Mouse (Mus musculus) embryonic stem cell, embryonic (primary cell): ENCODE measurements at regions not wholly inside any gene's neighbourhood (a gene's known extent, or its start where the extent isn't known, plus 50 kb on each side); places are given as distances from the start of the nearest gene placed in this dataset.

Experiments
- CTCF ChIA-PET, 4 experiments: fragments of 300-600 bp in 2 of 4; fragments of 350-600 bp in 2 of 4; sonication (Branson Sonifier 250); formaldehyde crosslinking; loops; one replicate each; lab custom pipeline; 2022; ENCODE audit warnings: inconsistent platforms in 2 of 4; lab: Charles Lee
- POLR2A ChIA-PET, 4 experiments: fragments of 300-600 bp in 2 of 4; fragments of 350-600 bp in 2 of 4; sonication (Branson Sonifier 250); formaldehyde crosslinking; loops; one replicate each; lab custom pipeline; 2022; ENCODE audit warnings: antibody characterized with exemption in 4 of 4, inconsistent platforms in 1 of 4; lab: Charles Lee

DNA sequence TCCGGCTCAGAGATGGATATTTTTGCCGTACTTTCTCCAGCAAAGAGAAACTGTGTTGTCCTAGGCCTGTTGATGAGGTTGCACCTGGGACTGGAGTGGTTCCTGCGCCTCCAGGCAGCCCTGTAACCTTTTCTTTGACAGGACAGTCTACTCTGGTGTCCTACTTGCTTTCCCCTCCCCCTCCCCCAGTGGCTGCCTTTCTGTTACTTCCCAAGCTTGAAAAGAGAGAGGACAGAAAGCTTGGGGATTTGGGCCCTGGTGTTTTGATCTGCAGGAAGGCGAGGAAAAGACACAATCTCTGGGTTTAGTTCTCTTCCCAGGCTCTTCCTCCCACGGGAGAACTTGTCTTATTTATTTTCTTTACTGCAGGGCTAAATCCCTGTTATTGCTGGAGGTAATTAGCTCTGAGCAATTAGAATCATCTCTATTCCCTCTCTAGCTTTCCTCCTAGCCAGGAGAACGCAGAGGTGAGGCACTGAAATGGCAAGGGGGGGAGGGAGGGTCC lies 333.2 kb upstream of the Auts2 start:
- CTCF ChIA-PET = no interaction called here
- POLR2A ChIA-PET = no interaction called here

DNA sequence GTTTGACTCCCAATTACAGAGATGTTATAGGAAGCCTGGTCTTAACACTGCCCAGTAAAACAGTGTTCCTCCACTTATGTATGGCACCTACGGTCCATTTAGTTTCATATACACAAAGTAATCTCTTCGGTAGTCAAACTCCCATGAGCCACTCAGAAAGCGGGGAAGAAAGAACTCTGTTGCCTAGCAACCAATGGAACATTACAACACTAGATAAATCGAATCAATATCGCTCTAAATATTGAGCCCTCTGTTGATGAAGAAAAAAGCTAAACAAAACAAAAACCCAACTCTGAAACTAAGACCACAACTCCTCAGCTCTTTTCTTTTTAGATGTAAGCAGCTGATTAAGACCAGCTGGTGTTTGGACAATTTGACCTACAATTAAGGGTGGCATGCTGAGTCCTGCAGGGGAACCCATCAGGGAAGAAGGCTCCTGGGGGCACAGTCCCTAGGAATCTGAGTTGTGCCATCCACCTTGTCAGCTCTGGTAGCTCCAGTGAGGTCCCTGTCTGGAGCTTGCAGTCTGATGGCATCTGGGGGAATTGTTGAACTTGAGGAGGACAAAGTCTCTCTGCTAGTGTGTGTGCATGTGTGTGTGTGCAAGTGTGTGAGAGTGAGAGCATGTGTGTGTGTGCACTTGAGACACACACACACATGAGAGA lies 315.8 kb upstream of the Auts2 start:
- ChIA-PET CTCF (interaction anchor here in 1 of 4 experiments (0.6 kb wide), 1 partner anchor 101 kb away, joined by 3 read pairs; no protein-coding TSS in a partner anchor), POLR2A (no interaction called here)

- ChIA-PET POLR2A (interaction anchor here in 1 of 4 experiments (0.6 kb wide), 1 partner anchor 68 kb away, joined by 3 read pairs; no protein-coding TSS in a partner anchor), CTCF (no interaction called here)
Observed at GRCm38 (mm10) chr5:132855619-132856510, 312.7 kb upstream of the Auts2 start.

GRCm38 (mm10) chr5:132850770-132851169 lies 307.6 kb upstream of the Auts2 start:
- CTCF ChIA-PET = no interaction called here
- POLR2A ChIA-PET = no interaction called here

- ChIA-PET CTCF (no interaction called here), POLR2A (no interaction called here)
Observed at GRCm38 (mm10) chr5:132848086-132848485, 304.9 kb upstream of the Auts2 start.

DNA sequence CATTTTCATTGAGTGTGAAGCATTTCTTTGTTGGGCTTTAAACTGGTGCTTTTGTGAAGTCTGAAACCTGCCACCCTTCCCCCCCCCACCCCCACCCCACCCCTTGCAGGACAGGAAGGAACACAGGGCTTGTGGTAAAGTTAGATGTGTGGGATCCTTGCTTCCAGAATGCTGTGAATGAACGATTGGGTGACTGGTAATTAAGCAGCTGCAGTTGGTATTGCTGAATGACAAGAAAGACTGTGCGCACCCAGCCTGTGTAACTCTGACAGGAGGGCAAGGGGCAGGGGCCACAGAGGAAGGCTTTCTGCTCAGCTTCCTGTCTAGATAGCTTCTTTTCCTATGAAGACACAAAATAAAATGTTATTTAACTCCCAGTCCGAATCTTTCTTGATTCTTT lies 300.1 kb upstream of the Auts2 start:
- ChIA-PET POLR2A (interaction anchor here in 1 of 4 experiments (0.6 kb wide), 1 partner anchor 1562 kb away, joined by 3 read pairs; no protein-coding TSS in a partner anchor), CTCF (no interaction called here)

GRCm38 (mm10) chr5:132841794-132842193 lies 298.6 kb upstream of the Auts2 start:
- CTCF ChIA-PET = interaction anchor here (0.5 to 1.2 kb wide), 8 partner anchors 13 to 436 kb away, joined by 3 to 4 read pairs (median 3); no protein-coding TSS in a partner anchor

GRCm38 (mm10) chr5:132837420-132837819 lies 294.3 kb upstream of the Auts2 start:
- ChIA-PET POLR2A (no interaction called here), CTCF (no interaction called here)

More at GRCm38 (mm10) chr5:132841794-132842193, 298.6 kb upstream of the Auts2 start:
- POLR2A ChIA-PET = interaction anchor here in 1 of 4 experiments (1.0 kb wide), 1 partner anchor 9 kb away, joined by 3 read pairs; no protein-coding TSS in a partner anchor

- ChIA-PET CTCF (interaction anchor here in 1 of 4 experiments (1.2 kb wide), 1 partner anchor 13 kb away, joined by 3 read pairs; no protein-coding TSS in a partner anchor), POLR2A (no interaction called here)
Observed at GRCm38 (mm10) chr5:132828993-132829392, 285.8 kb upstream of the Auts2 start.

DNA sequence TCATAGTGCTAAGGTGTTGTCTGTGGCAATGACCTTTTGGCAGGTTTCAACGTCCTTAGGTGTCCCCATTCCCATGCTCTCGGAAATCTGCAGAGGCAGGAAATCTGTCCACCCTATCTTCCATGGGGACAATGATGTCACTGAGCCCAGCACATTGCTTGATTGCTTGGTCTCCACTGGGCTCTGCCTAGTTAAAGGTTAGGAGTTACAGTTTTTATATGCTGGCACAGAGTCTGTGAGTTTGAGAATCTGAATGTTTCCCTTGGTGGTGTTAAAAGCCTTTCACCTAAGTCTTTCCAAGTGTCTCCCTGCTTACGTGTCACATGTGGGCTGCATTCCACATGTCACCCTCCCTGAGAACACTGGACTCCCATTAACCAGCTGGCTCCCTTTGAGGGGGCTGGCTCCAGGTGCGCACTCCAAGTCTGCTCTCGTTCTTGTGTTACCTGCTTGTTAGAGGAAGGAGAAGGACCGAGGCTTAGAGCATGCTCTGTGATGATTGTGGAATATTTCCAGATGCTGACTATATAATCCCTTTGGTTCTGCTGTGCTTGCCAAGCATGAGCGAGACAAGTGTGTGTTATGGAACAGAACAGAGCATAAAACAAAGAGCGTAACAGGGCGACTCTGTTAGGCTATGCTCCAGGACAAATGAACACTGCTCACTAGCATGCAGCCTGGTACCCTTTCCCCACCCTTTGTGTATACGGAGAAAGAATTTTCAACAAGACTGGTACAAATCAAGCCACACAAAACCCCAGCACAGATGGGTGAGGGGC lies 284.6 kb upstream of the Auts2 start:
- POLR2A ChIA-PET = interaction anchor here in 1 of 4 experiments (0.6 kb wide), 1 partner anchor 695 kb away, joined by 3 read pairs; no protein-coding TSS in a partner anchor
- CTCF ChIA-PET = no interaction called here

GRCm38 (mm10) chr5:132826009-132826408 lies 282.9 kb upstream of the Auts2 start:
- ChIA-PET POLR2A (interaction anchor here in 1 of 4 experiments (1.5 kb wide), 1 partner anchor 8 kb away, joined by 3 read pairs; no protein-coding TSS in a partner anchor), CTCF (interaction anchor here in 1 of 4 experiments (0.6 kb wide), 1 partner anchor 18 kb away, joined by 3 read pairs; no protein-coding TSS in a partner anchor)

GRCm38 (mm10) chr5:132817665-132818064 lies 274.5 kb upstream of the Auts2 start:
- ChIA-PET CTCF (no interaction called here), POLR2A (interaction anchor here in 1 of 4 experiments (0.6 to 0.9 kb wide), 4 partner anchors 8 to 1932 kb away, joined by 3 to 4 read pairs (median 3); no protein-coding TSS in a partner anchor)

DNA sequence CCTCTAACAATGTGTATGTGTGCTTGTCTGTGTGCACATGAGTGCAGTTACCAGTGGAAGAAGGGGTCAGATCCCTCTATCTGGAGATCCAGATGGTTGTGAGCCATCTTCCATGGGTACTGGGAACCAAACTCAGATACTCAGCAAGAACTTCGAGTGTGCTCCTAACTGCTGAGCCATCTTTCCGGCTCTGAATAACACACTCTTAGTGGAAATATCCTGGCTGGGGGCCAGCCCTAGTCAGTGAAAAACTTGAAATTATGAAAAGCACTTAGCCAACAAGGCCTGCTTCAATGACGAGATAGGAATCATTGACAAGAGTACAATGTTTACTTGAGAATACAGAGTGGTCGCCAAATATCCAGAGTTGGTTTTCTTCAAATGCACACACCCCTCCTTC lies 266.0 kb upstream of the Auts2 start:
- CTCF ChIA-PET = no interaction called here
- POLR2A ChIA-PET = no interaction called here

DNA sequence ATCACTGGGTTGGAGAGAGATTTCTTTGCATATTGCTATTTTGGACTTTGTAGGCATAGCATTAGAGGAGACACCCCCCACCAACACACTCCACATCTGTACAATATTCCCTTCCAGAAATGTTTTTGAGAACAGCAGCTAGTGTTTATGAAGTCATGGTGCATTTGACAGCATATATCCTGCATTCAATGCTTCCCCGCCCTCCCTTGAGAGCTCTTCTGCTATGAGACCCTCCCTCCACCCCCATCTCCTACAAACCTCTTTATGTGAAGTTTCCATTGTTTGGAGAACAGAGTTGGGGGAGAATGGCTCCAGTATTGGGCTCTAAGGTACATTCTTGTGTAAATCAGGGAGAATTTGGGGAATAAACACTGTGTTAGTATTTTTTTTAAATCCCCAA lies 252.9 kb upstream of the Auts2 start:
- ChIA-PET POLR2A (interaction anchor here in 1 of 4 experiments (0.5 kb wide), 2 partner anchors 399 to 612 kb away, joined by 3 to 4 read pairs; no protein-coding TSS in a partner anchor), CTCF (interaction anchor here in 1 of 4 experiments (1.0 kb wide), 1 partner anchor 10 kb away, joined by 3 read pairs; no protein-coding TSS in a partner anchor)

GRCm38 (mm10) chr5:132792484-132792883 lies 249.3 kb upstream of the Auts2 start:
- POLR2A ChIA-PET = interaction anchor here in 1 of 4 experiments (2.0 kb wide), 1 partner anchor 18 kb away, joined by 4 read pairs; no protein-coding TSS in a partner anchor
- CTCF ChIA-PET = interaction anchor here in 1 of 4 experiments (0.5 kb wide), 1 partner anchor 469 kb away, joined by 5 read pairs; no protein-coding TSS in a partner anchor

GRCm38 (mm10) chr5:132785291-132785690 lies 242.1 kb upstream of the Auts2 start:
- ChIA-PET POLR2A (no interaction called here), CTCF (interaction anchor here in 1 of 4 experiments (1.0 kb wide), 1 partner anchor 11 kb away, joined by 3 read pairs; no protein-coding TSS in a partner anchor)

- POLR2A ChIA-PET = no interaction called here
- CTCF ChIA-PET = no interaction called here
Observed at GRCm38 (mm10) chr5:132784791-132785190, 241.6 kb upstream of the Auts2 start.

GRCm38 (mm10) chr5:132774141-132774680 lies 231.1 kb upstream of the Auts2 start:
- CTCF ChIA-PET = no interaction called here
- POLR2A ChIA-PET = no interaction called here
